Mouse (Mus musculus): ENCODE data around the gene Cacng7. TPM values are rescaled to one million over a fixed set of nuclear protein-coding genes. Genes with fewer than 3 reads are reported as not detected.

The Cacng7 gene
- polyA plus RNA-seq, 1 experiment from 2014 or later: 0.25 TPM

DNA sequence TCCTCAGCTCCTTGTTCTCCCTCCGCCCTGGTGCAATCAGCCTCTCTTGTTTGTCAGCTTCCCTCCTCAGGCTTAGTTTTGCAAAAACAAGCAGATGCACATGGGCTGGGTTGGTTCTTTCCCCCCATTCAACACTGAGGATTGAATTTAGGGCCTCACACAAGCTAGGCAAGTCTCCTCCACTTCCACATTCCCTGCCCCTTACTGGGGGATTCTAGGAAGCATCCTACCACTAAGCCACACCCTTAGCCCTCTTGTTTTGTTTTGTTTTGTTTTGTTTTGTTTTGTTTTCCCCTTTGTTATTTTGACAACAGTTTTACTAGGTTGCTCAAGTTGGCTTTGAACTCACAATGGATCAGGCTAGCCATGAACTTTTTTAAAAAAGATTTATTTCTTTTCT lies 27.9 kb downstream of the Cacng7 start:
- 0 out of 2 replicates have a peak, but pooled peaks cover under 1% of the 10 kb centered on the region for H3K27me3 ChIP-seq (replicated peaks; ENCODE audit: insufficient read depth, low read length)
- H3K9ac ChIP-seq (replicated peaks; ENCODE audit: low read depth): no peak overlapping the region
- ATAC-seq (no peak), DNase-seq (ENCODE audit: low spot score) (no peak)
- H3K4me3 ChIP-seq (ENCODE audit: low read depth, low read length): no peak overlapping the region
- no peak overlapping the region for H3K4me2 ChIP-seq (replicated peaks; ENCODE audit: low read depth, low read length)
- 86% methylated on average over 1 of the region's 1 CpGs for WGBS
- H3K36me3 ChIP-seq (ENCODE audit: insufficient read depth, low read length): no peaks in the 10 kb centered on the region
- no peaks in the 10 kb centered on the region for H3K4me1 ChIP-seq (ENCODE audit: insufficient read depth, low read depth, low read length)
- H3K27ac ChIP-seq (ENCODE audit: low read length): no peak overlapping the region
- H3K9me3 ChIP-seq (ENCODE audit: low read length): no peaks in the 10 kb centered on the region
- no peak for TF ChIP-seq CTCF (IDR thresholded peaks at IDR 0.05)

DNA sequence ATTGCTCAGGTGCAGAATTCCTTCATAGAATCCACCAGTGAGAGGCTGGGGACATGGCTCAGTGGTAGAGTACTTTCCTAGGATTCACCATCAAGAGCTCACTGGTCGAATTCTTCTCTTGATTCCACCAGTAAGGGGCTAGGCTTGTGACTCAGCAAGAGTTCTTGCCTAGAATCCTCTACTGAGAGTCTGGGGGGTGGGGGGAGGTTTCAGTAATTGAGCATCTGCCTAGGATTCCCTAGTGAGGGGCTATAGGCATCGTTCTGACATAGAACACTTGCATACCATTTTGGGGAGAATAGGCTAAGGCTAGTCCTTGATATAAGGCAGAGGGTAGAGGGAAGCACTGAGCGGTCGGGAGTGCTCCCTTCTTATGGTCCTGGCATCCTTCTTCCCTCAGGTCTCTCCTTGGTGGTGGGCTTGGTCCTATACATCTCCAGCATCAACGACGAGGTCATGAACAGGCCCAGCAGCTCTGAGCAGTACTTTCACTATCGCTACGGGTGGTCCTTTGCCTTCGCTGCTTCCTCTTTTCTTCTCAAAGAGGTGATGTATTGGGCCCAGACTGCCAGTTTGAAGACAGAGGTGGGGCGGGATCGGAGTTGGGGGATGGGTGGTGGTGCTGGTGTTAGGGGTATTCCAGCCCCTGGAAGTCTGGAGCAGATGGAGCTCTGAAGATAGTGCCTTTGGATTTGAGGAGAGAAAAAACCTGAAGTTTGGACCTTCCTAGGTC lies 33.0 kb downstream of the Cacng7 start:
- WGBS: 29% methylated on average over 11 of the region's 11 CpGs
- Histone ChIP-seq H3K27ac (ENCODE audit: low read length) (no peak overlapping the region), H3K4me3 (ENCODE audit: low read depth, low read length) (no peak overlapping the region), H3K4me2 (replicated peaks; ENCODE audit: low read depth, low read length) (no peak overlapping the region), H3K27me3 (replicated peaks; ENCODE audit: insufficient read depth, low read length) (0 out of 2 replicates have a peak, but pooled peaks cover 5% of the 10 kb centered on the region), H3K36me3 (ENCODE audit: insufficient read depth, low read length) (no peaks in the 10 kb centered on the region), H3K4me1 (ENCODE audit: insufficient read depth, low read depth, low read length) (no peaks in the 10 kb centered on the region), H3K9me3 (ENCODE audit: low read length) (no peaks in the 10 kb centered on the region), H3K9ac (replicated peaks; ENCODE audit: low read depth) (no peak overlapping the region)
- TF ChIP-seq CTCF (IDR thresholded peaks at IDR 0.05) (no peak), EP300 (IDR thresholded peaks at IDR 0.05) (no peak)
- ATAC-seq: no peak
- DNase-seq (ENCODE audit: low spot score): no peak

DNA sequence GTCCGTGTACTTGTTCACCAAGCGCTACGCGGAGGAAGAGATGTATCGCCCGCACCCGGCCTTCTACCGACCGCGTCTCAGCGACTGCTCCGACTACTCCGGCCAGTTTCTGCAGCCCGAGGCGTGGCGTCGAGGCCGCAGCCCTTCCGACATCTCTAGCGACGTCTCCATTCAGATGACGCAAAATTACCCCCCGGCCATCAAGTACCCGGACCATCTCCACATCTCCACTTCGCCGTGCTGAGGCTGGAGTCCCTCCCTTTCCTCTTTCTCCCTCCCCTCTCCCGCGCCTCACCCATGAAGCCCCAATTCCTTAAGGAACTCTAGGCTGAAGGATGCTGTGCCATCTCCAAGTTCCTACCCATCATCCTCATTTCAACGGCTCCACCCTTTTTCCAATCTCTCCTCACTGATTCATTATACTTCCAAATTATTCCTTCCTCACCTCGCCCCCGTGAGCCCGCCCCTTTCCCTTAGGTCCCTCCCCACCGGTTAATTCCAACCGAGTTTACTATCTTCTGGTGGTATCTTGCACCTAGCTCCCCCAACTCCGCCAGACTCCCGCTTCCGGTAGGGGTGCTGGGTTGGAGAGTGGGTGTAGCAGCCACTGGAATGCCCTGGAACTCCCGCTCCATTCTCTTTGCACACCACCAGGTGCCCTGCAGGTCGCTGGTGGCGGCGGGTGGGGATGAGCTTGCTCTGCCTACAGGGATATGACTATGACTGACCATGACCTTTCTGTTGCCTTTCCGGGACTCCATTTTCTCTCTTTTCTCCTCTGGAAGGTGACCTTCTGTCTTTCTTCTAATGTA lies 34.2 kb downstream of the Cacng7 start:
- no peak overlapping the region for H3K27ac ChIP-seq (ENCODE audit: low read length)
- H3K4me3 ChIP-seq (ENCODE audit: low read depth, low read length): no peak overlapping the region
- 0 out of 2 replicates have a peak, but pooled peaks cover 5% of the 10 kb centered on the region for H3K27me3 ChIP-seq (replicated peaks; ENCODE audit: insufficient read depth, low read length)
- no peaks in the 10 kb centered on the region for H3K9me3 ChIP-seq (ENCODE audit: low read length)
- H3K4me1 ChIP-seq (ENCODE audit: insufficient read depth, low read depth, low read length): no peaks in the 10 kb centered on the region
- ATAC-seq: no peak
- no peak overlapping the region for H3K9ac ChIP-seq (replicated peaks; ENCODE audit: low read depth)
- 0 out of 2 replicates have a peak overlapping the region, but pooled peaks have one; percentile 8 for H3K4me2 ChIP-seq (replicated peaks; ENCODE audit: low read depth, low read length)
- 16% methylated on average over 38 of the region's 42 CpGs for WGBS
- TF ChIP-seq EP300 (IDR thresholded peaks at IDR 0.05): no peak
- no peaks in the 10 kb centered on the region for H3K36me3 ChIP-seq (ENCODE audit: insufficient read depth, low read length)
- no peak for DNase-seq (ENCODE audit: low spot score)

DNA sequence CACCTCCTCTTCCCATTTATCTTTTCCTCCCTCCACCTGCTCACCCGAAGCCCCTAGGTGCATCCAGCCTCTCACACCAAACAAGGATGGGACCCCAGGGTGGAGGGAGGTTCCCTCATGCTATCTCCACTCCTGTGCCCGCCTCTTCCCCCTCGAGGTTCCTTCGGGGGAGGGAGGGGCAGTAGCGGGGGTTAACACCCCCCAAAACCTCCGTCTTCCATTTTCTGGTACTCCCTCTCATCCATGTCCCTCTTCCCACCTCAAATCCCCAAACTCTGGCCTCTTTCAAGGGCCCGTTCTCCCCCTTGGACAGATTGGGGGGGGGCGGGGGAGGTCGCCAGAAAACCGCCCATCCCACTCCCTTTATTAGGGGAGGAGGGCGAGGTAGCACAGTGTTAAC lies 34.8 kb downstream of the Cacng7 start:
- no peaks in the 10 kb centered on the region for H3K36me3 ChIP-seq (ENCODE audit: insufficient read depth, low read length)
- H3K9me3 ChIP-seq (ENCODE audit: low read length): no peaks in the 10 kb centered on the region
- ATAC-seq: no peak
- 0 out of 2 replicates have a peak, but pooled peaks cover 5% of the 10 kb centered on the region for H3K27me3 ChIP-seq (replicated peaks; ENCODE audit: insufficient read depth, low read length)
- no peaks in the 10 kb centered on the region for H3K4me1 ChIP-seq (ENCODE audit: insufficient read depth, low read depth, low read length)
- no peak overlapping the region for H3K4me3 ChIP-seq (ENCODE audit: low read depth, low read length)
- H3K27ac ChIP-seq (ENCODE audit: low read length): no peak overlapping the region
- no peak overlapping the region for H3K4me2 ChIP-seq (replicated peaks; ENCODE audit: low read depth, low read length)
- DNase-seq (ENCODE audit: low spot score): no peak
- no peak for TF ChIP-seq CTCF (IDR thresholded peaks at IDR 0.05)
- TF ChIP-seq EP300 (IDR thresholded peaks at IDR 0.05): no peak
- 11% methylated on average over 9 of the region's 11 CpGs for WGBS
- H3K9ac ChIP-seq (replicated peaks; ENCODE audit: low read depth): no peak overlapping the region

DNA sequence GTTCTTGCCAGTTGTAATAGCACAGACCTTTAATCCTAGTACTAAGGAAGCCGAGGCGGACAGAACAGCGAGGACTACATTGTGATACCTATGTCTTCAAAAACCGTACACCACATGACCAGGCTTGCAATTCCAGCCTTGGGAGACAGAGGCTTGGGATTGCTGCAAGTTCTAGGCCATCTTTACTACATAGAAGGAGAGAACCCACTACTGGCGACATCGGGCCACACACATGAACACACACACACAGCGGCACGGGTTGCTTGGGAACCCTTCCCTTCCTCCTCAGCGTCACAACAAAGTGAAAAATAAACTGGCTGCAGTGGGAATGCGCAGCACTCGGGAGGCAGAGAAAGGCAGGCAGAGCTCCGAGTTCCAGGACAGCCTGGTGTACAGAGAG lies 35.6 kb downstream of the Cacng7 start:
- no peak overlapping the region for H3K9ac ChIP-seq (replicated peaks; ENCODE audit: low read depth)
- H3K36me3 ChIP-seq (ENCODE audit: insufficient read depth, low read length): no peaks in the 10 kb centered on the region
- 0 out of 2 replicates have a peak, but pooled peaks cover 5% of the 10 kb centered on the region for H3K27me3 ChIP-seq (replicated peaks; ENCODE audit: insufficient read depth, low read length)
- no peak overlapping the region for H3K4me3 ChIP-seq (ENCODE audit: low read depth, low read length)
- H3K4me2 ChIP-seq (replicated peaks; ENCODE audit: low read depth, low read length): no peak overlapping the region
- H3K27ac ChIP-seq (ENCODE audit: low read length): no peak overlapping the region
- 27% methylated on average over 12 of the region's 12 CpGs for WGBS
- DNase-seq (ENCODE audit: low spot score) (no peak), ATAC-seq (no peak)
- TF ChIP-seq CTCF (IDR thresholded peaks at IDR 0.05): no peak
- TF ChIP-seq EP300 (IDR thresholded peaks at IDR 0.05): no peak
- no peaks in the 10 kb centered on the region for H3K4me1 ChIP-seq (ENCODE audit: insufficient read depth, low read depth, low read length)
- H3K9me3 ChIP-seq (ENCODE audit: low read length): no peaks in the 10 kb centered on the region

DNA sequence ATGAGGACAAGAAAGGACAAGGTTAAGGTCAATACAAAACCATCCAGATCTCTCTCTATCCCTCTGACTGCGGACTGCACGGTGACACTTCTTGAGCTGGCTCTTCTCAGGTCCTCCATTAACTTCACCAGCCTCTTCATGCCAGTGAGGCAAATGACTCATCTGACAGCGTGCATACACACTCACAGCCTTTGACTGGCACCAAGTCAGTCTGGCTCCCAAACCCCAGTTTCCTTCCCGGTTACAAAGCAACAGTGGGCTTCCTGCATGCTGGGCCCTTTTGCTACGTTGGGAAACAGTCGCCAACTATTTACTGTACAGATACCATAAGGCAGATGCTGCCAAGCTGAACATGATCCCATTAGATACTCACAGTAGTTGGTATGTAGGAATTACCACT lies 36.4 kb downstream of the Cacng7 start:
- WGBS: 62% methylated on average over 6 of the region's 6 CpGs
- no peak overlapping the region for H3K4me3 ChIP-seq (ENCODE audit: low read depth, low read length)
- no peak for DNase-seq (ENCODE audit: low spot score)
- no peaks in the 10 kb centered on the region for H3K4me1 ChIP-seq (ENCODE audit: insufficient read depth, low read depth, low read length)
- H3K27me3 ChIP-seq (replicated peaks; ENCODE audit: insufficient read depth, low read length): 0 out of 2 replicates have a peak, but pooled peaks cover 5% of the 10 kb centered on the region
- no peaks in the 10 kb centered on the region for H3K9me3 ChIP-seq (ENCODE audit: low read length)
- no peak for ATAC-seq
- H3K4me2 ChIP-seq (replicated peaks; ENCODE audit: low read depth, low read length): no peak overlapping the region
- H3K36me3 ChIP-seq (ENCODE audit: insufficient read depth, low read length): no peaks in the 10 kb centered on the region
- no peak overlapping the region for H3K27ac ChIP-seq (ENCODE audit: low read length)
- H3K9ac ChIP-seq (replicated peaks; ENCODE audit: low read depth): no peak overlapping the region
- TF ChIP-seq CTCF (IDR thresholded peaks at IDR 0.05): no peak
- no peak for TF ChIP-seq EP300 (IDR thresholded peaks at IDR 0.05)
